8 mouse cellular contexts compared by ENCODE assay signal in genomic region chr5:31289626-31290230, GRCm38 (mm10). TPM values are rescaled to one million over a fixed set of nuclear protein-coding genes. Genes with fewer than 3 reads are reported as not detected.
DNase-seq lines count a peak whose midpoint lies in the region; ATAC-seq lines count a peak whose summit lies in the region.

No protein-coding gene starts in this region.

- peak overlapping the region; percentile 78 for H3K4me2 ChIP-seq in lung, embryonic 15.5 days
- H3K4me2 ChIP-seq in embryonic facial prominence, embryonic 15.5 days (replicated peaks), result peak overlapping the region; percentile 71
- H3K4me2 ChIP-seq in limb, embryonic 11.5 days (ENCODE audit: low read depth, severe bottlenecking), result peak overlapping the region; percentile 67
- peak overlapping the region; percentile 93; the same call in 1 of the 2 replicates for H3K4me2 ChIP-seq in neural tube, embryonic 14.5 days (ENCODE audit: low read depth, low read length)

- ATAC-seq in lung, embryonic 15.5 days (ENCODE audit: borderline replicate concordance, extremely low read depth, low FRiP score, low TSS enrichment), result no peak
- no peak for ATAC-seq in embryonic facial prominence, embryonic 15.5 days (ENCODE audit: insufficient number of reproducible peaks, low FRiP score, low TSS enrichment, low read depth)
- no peak for ATAC-seq in limb, embryonic 11.5 days (ENCODE audit: insufficient number of reproducible peaks, low FRiP score, low TSS enrichment, low read depth)
- no peak for ATAC-seq in neural tube, embryonic 14.5 days (ENCODE audit: low read depth)

- peak overlapping the region; percentile 64 for H3K4me3 ChIP-seq in lung, embryonic 15.5 days
- H3K4me3 ChIP-seq in embryonic facial prominence, embryonic 15.5 days (replicated peaks), result peak overlapping the region; percentile 65
- peak overlapping the region; percentile 38 for H3K4me3 ChIP-seq in limb, embryonic 11.5 days (ENCODE audit: low read depth, low read length)
- H3K4me3 ChIP-seq in neural tube, embryonic 14.5 days (ENCODE audit: low read depth, low read length), result no peak overlapping the region

- no peak for DNase-seq in lung, postnatal 4 days
- no peak for DNase-seq in limb, embryonic 11.5 days (ENCODE audit: low spot score)
- no peak for DNase-seq in urinary bladder, adult 2 months (ENCODE audit: low spot score)
- no peak for DNase-seq in cerebellum, adult 11-12 months
- no peak for DNase-seq in spleen, postnatal 10 days (ENCODE audit: low spot score in 2 of 2)

- H3K27ac ChIP-seq in lung, embryonic 15.5 days, result no peak overlapping the region
- H3K27ac ChIP-seq in embryonic facial prominence, embryonic 15.5 days (replicated peaks), result no peak overlapping the region
- no peak overlapping the region for H3K27ac ChIP-seq in limb, embryonic 11.5 days (replicated peaks; ENCODE audit: low read depth, low read length)
- H3K27ac ChIP-seq in neural tube, embryonic 14.5 days (ENCODE audit: low read depth, low read length), result no peak overlapping the region

- H3K36me3 ChIP-seq in lung, embryonic 15.5 days, result peaks cover 20% of the 10 kb centered on the region
- peaks cover 43% of the 10 kb centered on the region for H3K36me3 ChIP-seq in embryonic facial prominence, embryonic 15.5 days
- peaks cover 8% of the 10 kb centered on the region; the same call in 1 of the 2 replicates for H3K36me3 ChIP-seq in limb, embryonic 11.5 days (ENCODE audit: control insufficient read depth, insufficient read depth, low read length)
- H3K36me3 ChIP-seq in neural tube, embryonic 14.5 days (ENCODE audit: control insufficient read depth, insufficient read depth, low read length), result peaks cover 36% of the 10 kb centered on the region

- peaks cover 22% of the 10 kb centered on the region for H3K4me1 ChIP-seq in lung, embryonic 15.5 days
- H3K4me1 ChIP-seq in embryonic facial prominence, embryonic 15.5 days, result peaks cover 24% of the 10 kb centered on the region
- H3K4me1 ChIP-seq in limb, embryonic 11.5 days (ENCODE audit: control insufficient read depth, insufficient read depth, low read length), result peaks cover 7% of the 10 kb centered on the region
- peaks cover 12% of the 10 kb centered on the region for H3K4me1 ChIP-seq in neural tube, embryonic 14.5 days (ENCODE audit: control insufficient read depth, insufficient read depth, low read length)

- H3K9ac ChIP-seq in lung, embryonic 15.5 days, result peak overlapping the region; percentile 49
- 0 out of 2 replicates have a peak overlapping the region, but pooled peaks have one; percentile 55 for H3K9ac ChIP-seq in embryonic facial prominence, embryonic 15.5 days
- H3K9ac ChIP-seq in limb, embryonic 11.5 days (ENCODE audit: low read length), result no peak overlapping the region
- H3K9ac ChIP-seq in neural tube, embryonic 14.5 days (replicated peaks; ENCODE audit: low read depth, low read length), result no peak overlapping the region

- H3K9me3 ChIP-seq in lung, embryonic 15.5 days, result no peaks in the 10 kb centered on the region
- no peaks in the 10 kb centered on the region for H3K9me3 ChIP-seq in embryonic facial prominence, embryonic 15.5 days (replicated peaks)
- H3K9me3 ChIP-seq in limb, embryonic 11.5 days (ENCODE audit: control insufficient read depth, low read length), result no peaks in the 10 kb centered on the region
- H3K9me3 ChIP-seq in neural tube, embryonic 14.5 days (ENCODE audit: control insufficient read depth, low read length), result no peaks in the 10 kb centered on the region

- 59% methylated on average over 3 of the region's 3 CpGs for WGBS in lung, embryonic 15.5 days
- 71% methylated on average over 3 of the region's 3 CpGs for WGBS in embryonic facial prominence, embryonic 15.5 days
- 84% methylated on average over 3 of the region's 3 CpGs for WGBS in limb, embryonic 11.5 days
- 91% methylated on average over 3 of the region's 3 CpGs for WGBS in neural tube, embryonic 14.5 days

- no peaks in the 10 kb centered on the region for H3K27me3 ChIP-seq in lung, embryonic 15.5 days
- no peaks in the 10 kb centered on the region for H3K27me3 ChIP-seq in embryonic facial prominence, embryonic 15.5 days
- H3K27me3 ChIP-seq in limb, embryonic 11.5 days (ENCODE audit: control insufficient read depth, insufficient read depth, low read length), result no peaks in the 10 kb centered on the region
- no peaks in the 10 kb centered on the region for H3K27me3 ChIP-seq in neural tube, embryonic 14.5 days (ENCODE audit: control insufficient read depth, insufficient read depth, low read length)

RNA-seq across cellular contexts. Expression of gene Ift172, which starts 1.2 kb away (rescaled TPM):
- polyA plus RNA-seq in lung, embryonic 15.5 days (2015; fragmentation: Nextera tagmentation; extraction: Ambion mirVana), result 33.8 and 37.2 TPM in 2 replicates
- polyA plus RNA-seq in embryonic facial prominence, embryonic 15.5 days (2015; fragmentation: Nextera tagmentation; extraction: Ambion mirVana), result 39.4 and 39.5 TPM in 2 replicates
- polyA plus RNA-seq in limb, embryonic 11.5 days (2014; fragmentation: Nextera tagmentation; extraction: Ambion mirVana), result 45.7 and 51.3 TPM in 2 replicates
- polyA plus RNA-seq in neural tube, embryonic 14.5 days (2014; fragmentation: Nextera tagmentation; extraction: Ambion mirVana), result 32.6 and 45.4 TPM in 2 replicates
- 36.1 and 39.8 TPM in 2 replicates for polyA plus RNA-seq in urinary bladder, adult 2 months (2012; rRNA removed)

RNA-seq across cellular contexts. Expression of gene Fndc4, which starts 6.2 kb away (rescaled TPM):
- 51.5 and 54.8 TPM in 2 replicates for polyA plus RNA-seq in lung, embryonic 15.5 days (2015; fragmentation: Nextera tagmentation; extraction: Ambion mirVana)
- polyA plus RNA-seq in embryonic facial prominence, embryonic 15.5 days (2015; fragmentation: Nextera tagmentation; extraction: Ambion mirVana), result 85.5 and 89.8 TPM in 2 replicates
- polyA plus RNA-seq in limb, embryonic 11.5 days (2014; fragmentation: Nextera tagmentation; extraction: Ambion mirVana), result 64.3 and 79.4 TPM in 2 replicates
- polyA plus RNA-seq in neural tube, embryonic 14.5 days (2014; fragmentation: Nextera tagmentation; extraction: Ambion mirVana), result 106 and 113 TPM in 2 replicates
- polyA plus RNA-seq in urinary bladder, adult 2 months (2012; rRNA removed), result 14.7 and 17.6 TPM in 2 replicates

RNA-seq across cellular contexts. Expression of gene Gckr, which starts 7.5 kb away (rescaled TPM):
- polyA plus RNA-seq in lung, embryonic 15.5 days (2015; fragmentation: Nextera tagmentation; extraction: Ambion mirVana), result 0.07 and 0.16 TPM in 2 replicates
- 0.15 and 0.30 TPM in 2 replicates for polyA plus RNA-seq in embryonic facial prominence, embryonic 15.5 days (2015; fragmentation: Nextera tagmentation; extraction: Ambion mirVana)
- polyA plus RNA-seq in limb, embryonic 11.5 days (2014; fragmentation: Nextera tagmentation; extraction: Ambion mirVana), result 0.16 TPM in 1 of 2 replicates, not detected in the other
- polyA plus RNA-seq in neural tube, embryonic 14.5 days (2014; fragmentation: Nextera tagmentation; extraction: Ambion mirVana), result 0.21 and 0.61 TPM in 2 replicates
- 0.29 and 0.39 TPM in 2 replicates for polyA plus RNA-seq in urinary bladder, adult 2 months (2012; rRNA removed)

RNA-seq across cellular contexts. Expression of gene Krtcap3, which starts 38.2 kb away (rescaled TPM):
- polyA plus RNA-seq in lung, embryonic 15.5 days (2015; fragmentation: Nextera tagmentation; extraction: Ambion mirVana), result 36.4 and 37.9 TPM in 2 replicates
- polyA plus RNA-seq in embryonic facial prominence, embryonic 15.5 days (2015; fragmentation: Nextera tagmentation; extraction: Ambion mirVana), result 21.8 and 23.5 TPM in 2 replicates
- 23.3 and 24.9 TPM in 2 replicates for polyA plus RNA-seq in limb, embryonic 11.5 days (2014; fragmentation: Nextera tagmentation; extraction: Ambion mirVana)
- 2.7 and 3.2 TPM in 2 replicates for polyA plus RNA-seq in neural tube, embryonic 14.5 days (2014; fragmentation: Nextera tagmentation; extraction: Ambion mirVana)
- polyA plus RNA-seq in urinary bladder, adult 2 months (2012; rRNA removed), result 40.9 and 56.9 TPM in 2 replicates

RNA-seq across cellular contexts. Expression of gene Gm9970, which starts 48.7 kb away (rescaled TPM):
- polyA plus RNA-seq in lung, embryonic 15.5 days (2015; fragmentation: Nextera tagmentation; extraction: Ambion mirVana), result 0.40 and 0.64 TPM in 2 replicates
- polyA plus RNA-seq in embryonic facial prominence, embryonic 15.5 days (2015; fragmentation: Nextera tagmentation; extraction: Ambion mirVana), result 0.99 TPM in 1 of 2 replicates, not detected in the other
- polyA plus RNA-seq in limb, embryonic 11.5 days (2014; fragmentation: Nextera tagmentation; extraction: Ambion mirVana), result 0.38 and 0.49 TPM in 2 replicates
- polyA plus RNA-seq in neural tube, embryonic 14.5 days (2014; fragmentation: Nextera tagmentation; extraction: Ambion mirVana), result 0.54 and 1.4 TPM in 2 replicates
- 0.28 and 0.37 TPM in 2 replicates for polyA plus RNA-seq in urinary bladder, adult 2 months (2012; rRNA removed)

Comparison
In these comparisons a context has a peak if more than half of its experiments do, and no peak if none do; other contexts are left out.
1. H3K9ac ChIP-seq: peak in lung, embryonic 15.5 days (single experiment) and embryonic facial prominence, embryonic 15.5 days (single experiment); none in limb, embryonic 11.5 days (single experiment) and neural tube, embryonic 14.5 days (single experiment).
2. Peak in every context shown above with its lines, with median percentiles within 50 percentile points of each other: H3K4me2 ChIP-seq.